Mouse (Mus musculus): Measurements from ENCODE around the gene Plaa. TPM values are rescaled to one million over a fixed set of nuclear protein-coding genes. Genes with fewer than 3 reads are reported as not detected.
"Not testable (repeated sequence)": the region's sequence is repeated elsewhere in the genome, so short reads cannot be mapped to it uniquely, and the experiment has no call there.

Plaa gene
- polyA plus RNA-seq (2014; fragmentation: Nextera tagmentation; extraction: Ambion mirVana) = 77.1 and 81.1 TPM in 2 replicates

GRCm38 (mm10) chr4:94603031-94603629, at the start of gene Plaa:
Gene Plaa, minus strand, starts transcription at chr4:94603244.
- Histone ChIP-seq H3K27ac (ENCODE audit: low read depth, low read length) (peak within 1 kb of the TSS; percentile 57), H3K4me2 (peak within 1 kb of the TSS; percentile 83), H3K36me3 (ENCODE audit: control insufficient read depth, insufficient read depth, low read length) (no peaks in the 10 kb centered on the region), H3K9me3 (ENCODE audit: control insufficient read depth, low read length) (no peaks in the 10 kb centered on the region), H3K27me3 (replicated peaks; ENCODE audit: control insufficient read depth, insufficient read depth, low read length) (no peaks in the 10 kb centered on the region), H3K4me1 (replicated peaks; ENCODE audit: control insufficient read depth, insufficient read depth, low read length) (peaks cover 5% of the 10 kb centered on the region; the same call in 1 of the 2 replicates), H3K9ac (ENCODE audit: low read depth, low read length) (peak within 1 kb of the TSS; percentile 97), H3K4me3 (ENCODE audit: low read depth, low read length) (peak within 1 kb of the TSS; percentile 73)
- peak; percentile 97 for ATAC-seq (replicated peaks; ENCODE audit: low FRiP score)
- peak; percentile 94 for DNase-seq (ENCODE audit: low spot score)
- WGBS = under 1% methylated on average over 61 of the region's 61 CpGs

DNA sequence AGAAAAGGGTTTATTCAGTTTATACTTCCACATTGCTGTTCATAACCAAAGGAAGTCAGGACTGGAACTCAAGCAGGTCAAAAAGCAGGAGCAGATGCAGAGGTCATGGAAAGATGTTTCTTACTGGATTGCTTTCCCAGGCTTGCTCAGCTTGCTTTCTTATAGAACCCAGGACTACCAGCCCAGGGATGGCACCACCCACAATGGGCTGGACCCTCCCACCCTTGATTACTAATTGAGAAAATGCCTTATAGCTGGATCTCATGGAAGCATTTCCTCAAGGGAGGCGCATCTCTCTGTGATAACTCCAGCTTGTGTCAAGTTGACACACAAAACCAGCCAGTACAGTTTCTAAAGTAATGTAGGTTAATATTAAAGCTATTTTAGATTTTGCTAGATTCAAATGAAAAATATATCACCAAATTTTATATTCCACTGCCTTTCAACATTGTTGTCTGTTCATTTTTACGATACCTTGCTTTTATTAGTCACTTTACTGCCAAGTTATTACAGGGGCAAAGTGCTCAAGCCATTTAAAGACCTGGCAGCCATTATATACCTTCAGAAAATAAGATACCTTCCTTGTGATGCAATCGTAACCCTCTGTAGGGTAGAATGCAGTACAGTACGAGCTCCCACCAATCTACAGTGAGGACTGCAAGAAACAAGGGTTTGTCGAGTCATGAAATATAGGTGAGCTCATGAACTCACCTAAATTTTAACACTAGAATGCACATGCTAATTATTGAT, 47.6 kb upstream of the Plaa start:
- not testable (repeated sequence) for H3K36me3 ChIP-seq (ENCODE audit: control insufficient read depth, insufficient read depth, low read length); H3K9ac ChIP-seq (ENCODE audit: low read depth, low read length); DNase-seq (ENCODE audit: low spot score); H3K4me1 ChIP-seq (replicated peaks; ENCODE audit: control insufficient read depth, insufficient read depth, low read length); H3K4me2 ChIP-seq; H3K9me3 ChIP-seq (ENCODE audit: control insufficient read depth, low read length); H3K27me3 ChIP-seq (replicated peaks; ENCODE audit: control insufficient read depth, insufficient read depth, low read length); H3K27ac ChIP-seq (ENCODE audit: low read depth, low read length); ATAC-seq (replicated peaks; ENCODE audit: low FRiP score); H3K4me3 ChIP-seq (ENCODE audit: low read depth, low read length)
- 80% methylated on average over 5 of the region's 5 CpGs for WGBS

- WGBS = 80% methylated on average over 3 of the region's 3 CpGs
- H3K4me2 ChIP-seq = no peak within 1 kb of the TSS
- H3K9me3 ChIP-seq (ENCODE audit: control insufficient read depth, low read length) = no peaks in the 10 kb centered on the region
- no peak for DNase-seq (ENCODE audit: low spot score)
- ATAC-seq (replicated peaks; ENCODE audit: low FRiP score) = no peak
- H3K4me3 ChIP-seq (ENCODE audit: low read depth, low read length) = no peak within 1 kb of the TSS
- H3K27me3 ChIP-seq (replicated peaks; ENCODE audit: control insufficient read depth, insufficient read depth, low read length) = no peaks in the 10 kb centered on the region
- H3K36me3 ChIP-seq (ENCODE audit: control insufficient read depth, insufficient read depth, low read length) = no peaks in the 10 kb centered on the region
- H3K4me1 ChIP-seq (replicated peaks; ENCODE audit: control insufficient read depth, insufficient read depth, low read length) = no peaks in the 10 kb centered on the region
- H3K27ac ChIP-seq (ENCODE audit: low read depth, low read length) = no peak within 1 kb of the TSS
- no peak within 1 kb of the TSS for H3K9ac ChIP-seq (ENCODE audit: low read depth, low read length)
Observed at GRCm38 (mm10) chr4:94649920-94650319, 46.9 kb upstream of the Plaa start, which contains the start of gene Lrrc19. Gene Lrrc19, minus strand, starts transcription at chr4:94650144.

DNA sequence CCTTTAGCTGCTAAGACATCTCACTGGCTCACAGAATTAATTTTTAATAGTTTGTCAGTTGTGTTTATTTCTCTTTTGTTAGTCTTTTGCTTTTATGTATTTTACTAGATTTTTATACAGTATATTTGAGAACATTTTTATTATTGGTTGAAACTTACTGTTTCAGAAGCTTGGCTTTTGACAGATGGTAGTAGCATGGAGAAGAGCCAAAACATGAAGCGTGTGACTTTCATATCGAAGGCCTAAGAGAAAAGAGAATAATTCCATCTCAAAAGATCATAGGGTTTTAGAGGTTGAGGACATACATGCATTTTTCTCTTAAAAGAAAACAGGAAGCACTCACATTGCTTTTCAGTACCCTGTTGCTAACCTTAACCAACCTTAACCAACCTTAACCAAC, 40.1 kb upstream of the Plaa start:
- ATAC-seq (replicated peaks; ENCODE audit: low FRiP score) = no peak
- no peaks in the 10 kb centered on the region for H3K4me1 ChIP-seq (replicated peaks; ENCODE audit: control insufficient read depth, insufficient read depth, low read length)
- no peaks in the 10 kb centered on the region for H3K9me3 ChIP-seq (ENCODE audit: control insufficient read depth, low read length)
- no peak overlapping the region for H3K27ac ChIP-seq (ENCODE audit: low read depth, low read length)
- H3K4me3 ChIP-seq (ENCODE audit: low read depth, low read length) = no peak overlapping the region
- WGBS = 95% methylated on average over 2 of the region's 2 CpGs
- H3K27me3 ChIP-seq (replicated peaks; ENCODE audit: control insufficient read depth, insufficient read depth, low read length) = no peaks in the 10 kb centered on the region
- DNase-seq (ENCODE audit: low spot score) = no peak
- no peaks in the 10 kb centered on the region for H3K36me3 ChIP-seq (ENCODE audit: control insufficient read depth, insufficient read depth, low read length)
- no peak overlapping the region for H3K4me2 ChIP-seq
- no peak overlapping the region for H3K9ac ChIP-seq (ENCODE audit: low read depth, low read length)

DNA sequence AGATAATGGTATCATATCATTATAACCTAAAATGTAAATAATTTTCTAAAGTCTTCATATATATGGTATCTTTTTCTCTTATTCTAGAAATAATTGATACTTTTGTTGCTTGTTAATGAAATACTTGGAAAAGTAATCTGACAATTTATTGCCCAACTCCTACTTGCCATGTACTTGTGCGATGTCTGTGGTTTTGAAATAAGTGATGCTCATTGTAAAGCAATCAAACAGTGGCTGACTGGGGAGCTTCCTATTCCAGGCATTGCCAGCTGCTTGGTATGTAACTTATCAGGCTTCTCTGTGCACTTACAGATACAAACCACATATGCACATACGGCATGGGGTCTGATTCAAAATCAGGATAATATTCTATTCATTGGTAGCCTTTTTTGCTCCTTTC, 17.0 kb upstream of the Plaa start:
- Histone ChIP-seq H3K9ac (ENCODE audit: low read depth, low read length) (no peak overlapping the region), H3K9me3 (ENCODE audit: control insufficient read depth, low read length) (no peaks in the 10 kb centered on the region), H3K4me3 (ENCODE audit: low read depth, low read length) (no peak overlapping the region), H3K4me2 (no peak overlapping the region), H3K27ac (ENCODE audit: low read depth, low read length) (no peak overlapping the region), H3K4me1 (replicated peaks; ENCODE audit: control insufficient read depth, insufficient read depth, low read length) (peaks cover 3% of the 10 kb centered on the region; the same call in 1 of the 2 replicates), H3K36me3 (ENCODE audit: control insufficient read depth, insufficient read depth, low read length) (no peaks in the 10 kb centered on the region), H3K27me3 (replicated peaks; ENCODE audit: control insufficient read depth, insufficient read depth, low read length) (no peaks in the 10 kb centered on the region)
- DNase-seq (ENCODE audit: low spot score) (no peak), ATAC-seq (replicated peaks; ENCODE audit: low FRiP score) (no peak)
- WGBS = 74% methylated on average over 2 of the region's 2 CpGs

- H3K9me3 ChIP-seq (ENCODE audit: control insufficient read depth, low read length) = no peaks in the 10 kb centered on the region
- ATAC-seq (replicated peaks; ENCODE audit: low FRiP score) (peak; percentile 48), DNase-seq (ENCODE audit: low spot score) (no peak)
- H3K9ac ChIP-seq (ENCODE audit: low read depth, low read length) = peak overlapping the region; percentile 57
- peak overlapping the region; percentile 68 for H3K4me2 ChIP-seq
- H3K4me1 ChIP-seq (replicated peaks; ENCODE audit: control insufficient read depth, insufficient read depth, low read length) = peaks cover 10% of the 10 kb centered on the region; the same call in 1 of the 2 replicates
- WGBS = under 1% methylated on average over 18 of the region's 18 CpGs
- H3K36me3 ChIP-seq (ENCODE audit: control insufficient read depth, insufficient read depth, low read length) = no peaks in the 10 kb centered on the region
- no peaks in the 10 kb centered on the region for H3K27me3 ChIP-seq (replicated peaks; ENCODE audit: control insufficient read depth, insufficient read depth, low read length)
- peak overlapping the region; percentile 66 for H3K4me3 ChIP-seq (ENCODE audit: low read depth, low read length)
- H3K27ac ChIP-seq (ENCODE audit: low read depth, low read length) = peak overlapping the region; percentile 7; the same call in 1 of the 2 replicates
Observed at GRCm38 (mm10) chr4:94614627-94615006, 11.6 kb upstream of the Plaa start.

- peak within 1 kb of the TSS; percentile 7; the same call in 1 of the 2 replicates for H3K27ac ChIP-seq (ENCODE audit: low read depth, low read length)
Observed at GRCm38 (mm10) chr4:94613972-94614626, 11.1 kb upstream of the Plaa start, which contains the start of gene Ift74. Gene Ift74, plus strand, starts transcription at chr4:94614491.

GRCm38 (mm10) chr4:94610339-94610738, 7.3 kb upstream of the Plaa start:
- H3K27ac ChIP-seq (ENCODE audit: low read depth, low read length) = no peak overlapping the region
- no peaks in the 10 kb centered on the region for H3K27me3 ChIP-seq (replicated peaks; ENCODE audit: control insufficient read depth, insufficient read depth, low read length)
- no peak overlapping the region for H3K4me3 ChIP-seq (ENCODE audit: low read depth, low read length)
- WGBS = 34% methylated on average over 3 of the region's 3 CpGs
- ATAC-seq (replicated peaks; ENCODE audit: low FRiP score) (no peak), DNase-seq (ENCODE audit: low spot score) (no peak)
- H3K9ac ChIP-seq (ENCODE audit: low read depth, low read length) = no peak overlapping the region
- H3K4me2 ChIP-seq = no peak overlapping the region
- no peaks in the 10 kb centered on the region for H3K9me3 ChIP-seq (ENCODE audit: control insufficient read depth, low read length)
- H3K36me3 ChIP-seq (ENCODE audit: control insufficient read depth, insufficient read depth, low read length) = no peaks in the 10 kb centered on the region
- H3K4me1 ChIP-seq (replicated peaks; ENCODE audit: control insufficient read depth, insufficient read depth, low read length) = peaks cover 10% of the 10 kb centered on the region; the same call in 1 of the 2 replicates

More at GRCm38 (mm10) chr4:94613972-94614626, 11.1 kb upstream of the Plaa start, which contains the start of gene Ift74:
- ATAC-seq (replicated peaks; ENCODE audit: low FRiP score) (peak; percentile 99), DNase-seq (ENCODE audit: low spot score) (peak; percentile 88)
- Histone ChIP-seq H3K27me3 (replicated peaks; ENCODE audit: control insufficient read depth, insufficient read depth, low read length) (no peaks in the 10 kb centered on the region), H3K9ac (ENCODE audit: low read depth, low read length) (peak within 1 kb of the TSS; percentile 57), H3K36me3 (ENCODE audit: control insufficient read depth, insufficient read depth, low read length) (no peaks in the 10 kb centered on the region), H3K4me2 (peak within 1 kb of the TSS; percentile 68), H3K4me1 (replicated peaks; ENCODE audit: control insufficient read depth, insufficient read depth, low read length) (peaks cover 10% of the 10 kb centered on the region; the same call in 1 of the 2 replicates), H3K9me3 (ENCODE audit: control insufficient read depth, low read length) (no peaks in the 10 kb centered on the region), H3K4me3 (ENCODE audit: low read depth, low read length) (peak within 1 kb of the TSS; percentile 66)
- WGBS = 5% methylated on average over 29 of the region's 29 CpGs
